Comparison of ENCODE assay signal across 8 mouse cellular contexts in the genomic region with DNA sequence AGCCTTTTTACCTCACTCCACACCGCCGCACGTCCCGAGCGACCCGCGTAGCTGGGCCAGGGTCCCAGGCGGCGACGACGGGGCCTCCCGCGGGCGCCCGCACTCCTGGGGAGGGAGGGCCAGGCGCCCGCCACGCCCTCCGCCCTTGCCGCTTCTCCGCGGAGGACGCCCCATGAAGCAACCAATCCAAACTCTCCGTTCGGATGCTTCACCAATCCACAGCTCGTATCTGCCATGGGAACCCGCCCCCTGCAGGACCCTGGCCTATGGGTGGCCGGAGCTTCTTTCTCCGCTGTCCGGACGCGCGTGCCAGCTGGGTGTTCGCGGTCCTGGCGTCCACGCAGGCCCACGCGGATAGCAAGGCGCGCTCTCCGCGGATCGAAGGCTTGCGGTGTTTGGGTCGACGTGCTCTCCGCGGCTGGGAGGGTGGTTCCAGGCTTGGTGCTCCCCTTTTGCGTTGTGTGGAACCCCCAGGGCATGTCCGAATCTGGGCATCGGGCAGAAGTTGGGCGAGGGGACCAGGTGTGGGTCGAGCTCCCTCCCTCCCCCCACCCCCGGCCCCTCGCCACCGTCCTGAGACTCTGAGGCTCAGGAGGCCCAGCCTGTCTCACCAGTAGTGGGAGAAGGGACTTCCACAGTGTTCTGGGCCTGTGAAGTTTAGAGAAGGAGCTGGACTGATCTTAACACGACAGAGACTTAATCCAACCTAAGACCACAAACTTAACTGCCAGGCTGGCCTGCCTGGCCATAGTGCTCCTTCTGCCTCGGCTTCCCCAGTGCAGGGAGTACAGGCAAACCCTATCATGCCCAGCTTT. TPM values are rescaled to one million over a fixed set of nuclear protein-coding genes. Genes with fewer than 3 reads are reported as not detected.
DNase-seq lines count a peak whose midpoint lies in the region; ATAC-seq lines count a peak whose summit lies in the region.

A gene (minus strand): TSS at position 134 of the 815 bp plus-strand sequence.

- H3K4me1 ChIP-seq in hindbrain, embryonic 14.5 days (replicated peaks; ENCODE audit: control insufficient read depth, insufficient read depth, low read length), result peaks cover 22% of the 10 kb centered on the region

- no peaks in the 10 kb centered on the region for H3K27me3 ChIP-seq in hindbrain, embryonic 14.5 days (ENCODE audit: control insufficient read depth, insufficient read depth, low read length)

- peak within 1 kb of the TSS; percentile 91 for H3K27ac ChIP-seq in hindbrain, embryonic 14.5 days

- ATAC-seq in hindbrain, embryonic 14.5 days (ENCODE audit: low FRiP score), result peak; percentile 99

- peak within 1 kb of the TSS; percentile 96 for H3K9ac ChIP-seq in hindbrain, embryonic 14.5 days

- H3K36me3 ChIP-seq in hindbrain, embryonic 14.5 days (replicated peaks; ENCODE audit: control insufficient read depth, insufficient read depth), result peaks cover 5% of the 10 kb centered on the region; the same call in 1 of the 2 replicates

- peak; percentile 98 for DNase-seq in R1 (ENCODE audit: low read depth, low spot score)
- DNase-seq in cerebellum, postnatal 25 days, result peak; percentile 94 to 97
- DNase-seq in frontal cortex, postnatal 25 days (ENCODE audit: low spot score in 2 of 2), result peak; percentile 88 to 94
- peak; percentile 86 for DNase-seq in hindbrain, embryonic 14.5 days (ENCODE audit: low spot score)
- peak; percentile 94 for DNase-seq in layer of hippocampus, postnatal 36 days
- peak; percentile 98 for DNase-seq in lung, postnatal 36 days
- peak; percentile 98 for DNase-seq in retina, postnatal 1 day
- peak; percentile 87 to 95 for DNase-seq in urinary bladder, adult 18-20 months (ENCODE audit: low spot score in 2 of 2)

- under 1% methylated on average over 56 of the region's 59 CpGs for WGBS in hindbrain, embryonic 14.5 days

- peak within 1 kb of the TSS; percentile 81 for H3K4me3 ChIP-seq in hindbrain, embryonic 14.5 days (replicated peaks; ENCODE audit: low read length)

- H3K4me2 ChIP-seq in hindbrain, embryonic 14.5 days (replicated peaks), result peak within 1 kb of the TSS; percentile 97

- no peaks in the 10 kb centered on the region for H3K9me3 ChIP-seq in hindbrain, embryonic 14.5 days (ENCODE audit: control insufficient read depth, low read length)

RNA-seq across cellular contexts. Expression of the gene that starts here (rescaled TPM):
- 28.7 and 29.6 TPM in 2 replicates for polyA plus RNA-seq in hindbrain, embryonic 14.5 days (2014; fragmentation: Nextera tagmentation; extraction: Ambion mirVana)
- 10 to 100 TPM; 32.4 to 33.0 TPM for total RNA-seq in layer of hippocampus, postnatal 36 days (2021)

Comparison
In these comparisons a context has a peak if more than half of its experiments do, and no peak if none do; other contexts are left out.
1. Peak in every context shown above with its lines: DNase-seq, ATAC-seq, H3K4me3 ChIP-seq and H3K27ac ChIP-seq.